Mouse (Mus musculus) heart, embryonic 16.5 days (tissue): ENCODE data around the gene Ypel4. TPM values are rescaled to one million over a fixed set of nuclear protein-coding genes. Genes with fewer than 3 reads are reported as not detected.
A peak's percentile ranks its signal among the peaks of the same experiment; 100 is the strongest.
"Not testable (repeated sequence)": the region's sequence is repeated elsewhere in the genome, so short reads cannot be mapped to it uniquely, and the experiment has no call there.

Experiments used
- ATAC-seq: fragments of 200-750 bp; cut with Nextera tagmentation; replicated peaks from 2 replicates; pipeline ENCODE4 v1.8.0; 2017; ENCODE audit warnings: moderate number of reproducible peaks; ENCODE audit not compliant: insufficient read depth, low FRiP score; ENCODE audit errors: extremely low read depth
- H3K27ac ChIP-seq: fragments of 300-500 bp; sonication (generic); 2 replicates; pipeline ENCODE4 v1.5.1; 2014; ENCODE audit warnings: mild to moderate bottlenecking, low read length, control low read depth, moderate library complexity
- H3K27me3 ChIP-seq: fragments of 300-500 bp; sonication (generic); 2 replicates; pipeline ENCODE4 v1.6.1; 2014; ENCODE audit warnings: low read length, mixed read lengths; ENCODE audit not compliant: control insufficient read depth, insufficient read depth
- H3K36me3 ChIP-seq: fragments of 300-500 bp; sonication (generic); 2 replicates; pipeline ENCODE4 v1.6.1; 2014; ENCODE audit not compliant: control insufficient read depth, insufficient read depth
- H3K4me1 ChIP-seq: fragments of 300-500 bp; sonication (generic); 2 replicates; pipeline ENCODE4 v1.6.1; 2014; ENCODE audit warnings: low read length, mixed read lengths; ENCODE audit not compliant: control insufficient read depth, insufficient read depth
- H3K4me2 ChIP-seq: fragments of 300-500 bp; sonication (generic); 2 replicates; pipeline ENCODE4 v1.6.1; 2014; ENCODE audit warnings: low read depth, mild to moderate bottlenecking, control low read depth, low read length
- H3K4me3 ChIP-seq: fragments of 300-500 bp; sonication (generic); 2 replicates; pipeline ENCODE4 v1.5.1; 2014; ENCODE audit warnings: mild to moderate bottlenecking, control low read depth, low read length
- H3K9ac ChIP-seq: fragments of 300-500 bp; sonication (generic); 2 replicates; pipeline ENCODE4 v1.6.1; 2014; ENCODE audit warnings: low read length, control low read depth
- H3K9me3 ChIP-seq: fragments of 300-500 bp; sonication (generic); replicated peaks from 2 replicates; pipeline ENCODE4 v1.6.1; 2016; ENCODE audit warnings: low read length; ENCODE audit not compliant: control insufficient read depth
- WGBS: fragments of 180-500 bp; shearing (Covaris S2); extraction: QIAGEN DNeasy Blood & Tissue Kit; methylation state at CpG from one replicate; pipeline ENCODE4 v1.1.7; 2014; 5-methylcytosine and 5-hydroxymethylcytosine counted together
- polyA plus RNA-seq: library from polyadenylated mRNA; unstranded; fragments of >200 nt; fragmentation: Nextera tagmentation; extraction: Ambion mirVana; gene quantifications from 2 replicates; pipeline ENCODE4 v1.2.1, GENCODE M21; 2015

Gene Ypel4
- polyA plus RNA-seq, 1 experiment from 2014 or later, result 2.6 TPM

DNA sequence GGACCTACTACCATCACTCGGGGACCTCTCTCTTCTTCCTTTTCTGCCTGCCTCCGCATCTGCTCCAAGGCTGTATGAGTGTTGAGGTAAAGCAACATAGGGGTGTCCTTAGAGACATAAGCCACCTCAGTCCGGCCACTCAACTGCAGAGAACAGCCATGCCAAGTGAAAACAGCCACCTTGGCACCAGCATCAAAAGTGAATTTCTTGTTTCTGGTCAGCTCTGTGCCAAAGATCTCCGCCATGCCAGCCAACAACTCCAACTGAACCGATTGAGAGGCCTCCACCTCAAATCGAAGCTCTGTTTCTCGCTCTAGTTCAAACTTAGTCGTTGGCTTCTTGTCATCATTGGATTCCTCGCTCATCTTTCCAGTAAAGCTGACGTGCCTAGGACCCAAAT, 8.1 kb upstream of the Ypel4 start:
- no peak overlapping the region; the same call in 1 of the 2 replicates for H3K4me2 ChIP-seq

DNA sequence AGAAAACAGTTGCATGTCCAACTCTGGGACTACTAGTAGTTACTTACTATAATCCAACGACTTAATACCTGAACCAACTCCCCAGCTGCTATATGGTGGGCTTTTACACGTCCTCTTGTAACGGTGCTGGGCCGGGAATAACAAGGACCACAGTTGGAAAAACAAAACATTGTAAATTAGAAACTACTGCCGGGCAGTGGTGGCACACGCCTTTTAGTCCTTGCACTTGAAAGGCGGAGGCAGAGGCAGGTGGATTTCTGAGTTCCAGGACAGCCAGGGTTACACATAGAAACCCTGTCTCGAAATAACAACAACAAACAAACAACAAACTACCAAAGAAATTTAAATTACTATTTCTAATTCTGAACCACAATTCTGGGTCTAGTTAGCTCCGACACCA, 7.1 kb upstream of the Ypel4 start:
- Histone ChIP-seq H3K27me3 (no peaks in the 10 kb centered on the region), H3K36me3 (peaks cover 21% of the 10 kb centered on the region), H3K4me3 (peak overlapping the region; percentile 81), H3K27ac (peak overlapping the region; percentile 53), H3K4me2 (peak overlapping the region; percentile 96), H3K9ac (peak overlapping the region; percentile 79), H3K4me1 (peaks cover 16% of the 10 kb centered on the region), H3K9me3 (no peaks in the 10 kb centered on the region)
- no peak for ATAC-seq
- 1% methylated on average over 9 of the region's 9 CpGs for WGBS

More for the DNA sequence above, 8.1 kb upstream of the Ypel4 start:
- Histone ChIP-seq H3K36me3 (peaks cover 23% of the 10 kb centered on the region), H3K27ac (no peak overlapping the region), H3K9ac (no peak overlapping the region), H3K9me3 (no peaks in the 10 kb centered on the region), H3K27me3 (no peaks in the 10 kb centered on the region), H3K4me1 (peaks cover 16% of the 10 kb centered on the region), H3K4me3 (no peak overlapping the region)
- WGBS, result 89% methylated on average over 10 of the region's 10 CpGs
- no peak for ATAC-seq

DNA sequence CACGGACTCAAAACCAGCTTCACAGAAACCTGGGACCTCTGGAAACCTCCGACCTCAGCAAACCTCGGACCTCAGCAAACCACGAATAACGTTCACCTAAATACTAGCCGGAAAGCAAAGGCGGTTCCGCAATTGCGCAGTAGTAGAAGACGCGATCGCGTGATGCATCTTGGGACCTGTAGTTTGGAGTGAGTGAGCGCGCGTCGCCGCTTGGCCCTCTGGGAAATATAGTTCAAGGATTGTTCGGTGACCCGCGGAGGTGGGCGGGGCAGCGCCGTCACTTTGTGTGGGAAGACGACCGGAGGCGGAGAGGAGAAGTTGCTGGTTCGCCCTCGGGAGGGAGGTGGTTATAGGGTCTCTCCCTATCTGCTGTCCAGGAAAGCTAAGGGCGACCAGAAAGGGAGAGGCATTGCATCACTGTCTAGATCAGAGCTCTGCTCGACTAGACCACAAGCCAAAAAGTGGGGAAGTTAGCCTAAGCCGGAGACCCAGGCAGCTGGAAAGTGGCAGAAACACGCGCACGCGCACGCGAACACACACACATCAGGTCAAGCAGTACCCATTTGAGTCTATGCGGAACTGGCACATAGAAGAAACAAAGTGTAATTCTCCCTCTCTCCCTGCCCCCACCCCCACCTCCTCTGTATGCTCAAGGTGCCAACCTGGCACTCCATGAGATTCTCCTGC, 6.5 kb upstream of the Ypel4 start, which contains the start of gene Clp1:
Clp1 (minus strand) TSS at position 179 of the 687 bp plus-strand sequence.
- peaks cover 16% of the 10 kb centered on the region for H3K4me1 ChIP-seq
- peaks cover 21% of the 10 kb centered on the region for H3K36me3 ChIP-seq
- H3K27me3 ChIP-seq, result no peaks in the 10 kb centered on the region
- peak within 1 kb of the TSS; percentile 96 for H3K4me2 ChIP-seq
- H3K4me3 ChIP-seq, result peak within 1 kb of the TSS; percentile 81
- H3K9ac ChIP-seq, result peak within 1 kb of the TSS; percentile 79
- no peaks in the 10 kb centered on the region for H3K9me3 ChIP-seq
- H3K27ac ChIP-seq, result peak within 1 kb of the TSS; percentile 88
- under 1% methylated on average over 39 of the region's 39 CpGs for WGBS
- ATAC-seq, result peak; percentile 98

DNA sequence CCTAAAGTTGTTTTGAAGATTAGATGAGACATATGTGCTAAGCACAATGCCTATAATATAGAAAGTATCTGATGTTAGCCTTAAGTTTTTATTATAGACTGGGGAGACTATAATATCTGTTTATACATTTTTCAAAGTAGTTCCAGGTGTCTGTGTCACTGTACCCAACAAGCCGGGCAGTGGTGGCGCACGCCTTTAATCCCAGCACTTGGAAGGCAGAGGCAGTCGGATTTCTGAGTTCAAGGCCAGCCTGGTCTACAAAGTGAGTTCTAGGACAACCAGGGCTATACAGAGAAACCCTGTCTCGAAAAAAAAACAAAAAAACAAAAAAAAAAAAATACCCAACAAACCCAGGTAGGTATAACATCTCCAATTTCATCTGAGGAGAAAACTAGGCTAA, 5.7 kb upstream of the Ypel4 start:
- not testable (repeated sequence) for H3K27ac ChIP-seq, H3K4me2 ChIP-seq, ATAC-seq, H3K27me3 ChIP-seq, H3K4me3 ChIP-seq, H3K9ac ChIP-seq, H3K9me3 ChIP-seq
- peaks cover 16% of the 10 kb centered on the region for H3K4me1 ChIP-seq
- peaks cover 20% of the 10 kb centered on the region for H3K36me3 ChIP-seq
- WGBS, result 80% methylated on average over 5 of the region's 5 CpGs

DNA sequence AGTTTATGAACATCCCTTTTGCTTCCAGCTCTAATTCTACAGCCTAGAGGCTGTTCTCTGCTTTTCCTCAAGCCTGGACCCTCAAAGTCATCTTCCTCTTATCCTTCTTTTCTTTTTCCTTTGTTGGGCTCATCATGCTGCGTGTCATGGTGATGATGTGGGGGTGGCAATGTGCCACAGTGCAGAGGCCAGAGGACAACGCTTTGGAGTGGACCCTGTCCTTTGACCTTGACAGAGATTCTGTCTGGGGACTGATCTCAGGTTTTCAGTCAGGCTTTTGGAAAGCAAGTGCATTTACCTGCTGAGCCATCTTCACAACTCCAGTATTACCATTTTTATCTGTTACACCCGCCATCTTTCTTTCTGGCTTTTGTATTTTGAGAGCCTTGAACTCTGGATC, 2.7 kb upstream of the Ypel4 start:
- no peak overlapping the region for H3K9ac ChIP-seq
- 77% methylated on average over 3 of the region's 3 CpGs for WGBS
- no peak for ATAC-seq
- H3K36me3 ChIP-seq, result no peaks in the 10 kb centered on the region
- H3K4me3 ChIP-seq, result no peak overlapping the region
- H3K4me2 ChIP-seq, result no peak overlapping the region
- peaks cover 14% of the 10 kb centered on the region for H3K4me1 ChIP-seq
- no peak overlapping the region for H3K27ac ChIP-seq
- no peaks in the 10 kb centered on the region for H3K9me3 ChIP-seq
- H3K27me3 ChIP-seq, result peaks cover 10% of the 10 kb centered on the region

DNA sequence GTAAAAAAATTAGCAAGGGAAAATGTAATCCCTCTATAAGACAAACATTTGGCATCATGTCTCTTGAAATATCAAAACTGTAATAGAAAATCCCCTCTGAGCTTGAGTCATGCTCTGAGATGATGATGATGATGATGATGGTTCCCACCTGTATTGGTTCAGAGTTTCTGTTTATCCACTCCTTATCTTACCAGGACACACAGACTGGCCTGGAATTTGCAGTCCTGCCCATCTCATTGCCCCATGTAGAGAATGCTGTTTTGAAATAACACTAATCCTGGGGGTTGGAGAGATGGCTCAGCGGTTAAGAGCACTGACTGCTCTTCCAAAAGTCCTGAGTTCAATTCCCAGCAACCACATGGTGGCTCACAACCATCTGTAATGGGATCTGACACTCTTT, 1.5 kb upstream of the Ypel4 start:
- 74% methylated on average over 1 of the region's 1 CpGs for WGBS
- H3K9ac ChIP-seq, result no peak overlapping the region
- ATAC-seq, result no peak
- H3K27ac ChIP-seq, result no peak overlapping the region
- H3K9me3 ChIP-seq, result no peaks in the 10 kb centered on the region
- peaks cover 17% of the 10 kb centered on the region; the same call in 1 of the 2 replicates for H3K4me1 ChIP-seq
- no peak overlapping the region for H3K4me3 ChIP-seq
- H3K4me2 ChIP-seq, result no peak overlapping the region
- peaks cover 11% of the 10 kb centered on the region for H3K27me3 ChIP-seq
- no peaks in the 10 kb centered on the region for H3K36me3 ChIP-seq

DNA sequence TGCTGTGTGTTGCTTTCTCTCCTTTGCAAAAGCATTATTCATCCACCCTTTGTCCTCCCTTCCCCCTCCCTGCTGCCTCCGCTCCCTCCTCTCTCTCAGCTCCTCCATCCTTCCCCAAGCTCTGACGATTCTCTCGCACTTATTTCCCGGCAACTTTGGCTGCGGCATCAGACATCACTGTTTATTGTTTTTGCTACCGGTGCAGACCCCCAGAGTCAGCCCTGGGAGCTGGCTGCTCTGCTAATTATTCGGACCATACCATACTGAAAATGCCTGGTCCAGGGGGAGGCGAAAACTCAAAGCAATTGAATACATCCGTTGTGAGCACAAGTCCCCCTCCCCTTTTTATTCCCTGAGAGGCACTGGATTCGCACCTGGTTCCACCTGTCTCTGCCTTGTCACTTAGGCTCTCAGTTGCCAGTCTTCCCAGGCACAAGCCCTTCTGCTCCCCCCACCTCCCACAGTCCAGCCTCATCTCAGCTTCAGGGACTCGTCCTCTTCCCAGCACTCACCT, 550 bp downstream of the Ypel4 start:
- Histone ChIP-seq H3K27me3 (peaks cover 11% of the 10 kb centered on the region), H3K27ac (no peak overlapping the region), H3K9me3 (no peaks in the 10 kb centered on the region), H3K4me1 (peaks cover 26% of the 10 kb centered on the region), H3K9ac (peak overlapping the region; percentile 35), H3K36me3 (no peaks in the 10 kb centered on the region), H3K4me2 (peak overlapping the region; percentile 62), H3K4me3 (peak overlapping the region; percentile 45)
- ATAC-seq, result no peak
- WGBS, result under 1% methylated on average over 11 of the region's 11 CpGs

DNA sequence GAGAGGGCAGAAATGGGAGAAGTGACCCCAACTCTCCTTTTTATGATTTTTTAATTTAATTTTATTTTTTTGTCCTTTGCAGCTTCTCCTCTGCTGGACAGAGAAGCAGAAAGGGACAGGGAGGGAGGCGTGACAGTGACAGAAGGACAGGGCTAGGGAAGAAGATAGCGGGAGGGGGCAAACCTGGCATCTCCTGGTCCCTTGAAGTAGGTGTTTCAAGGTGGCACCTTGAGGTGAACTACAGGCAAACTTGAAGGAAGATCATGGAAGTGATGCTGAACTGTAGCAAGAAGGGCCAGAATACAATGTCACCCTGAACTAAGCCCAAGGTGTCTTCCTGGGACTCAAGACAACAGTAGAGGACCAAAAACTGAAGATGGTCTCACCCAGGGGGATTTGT, 1.1 kb downstream of the Ypel4 start:
- H3K9ac ChIP-seq, result peak overlapping the region; percentile 35; the same call in 1 of the 2 replicates
- no peak overlapping the region for H3K27ac ChIP-seq
- H3K36me3 ChIP-seq, result no peaks in the 10 kb centered on the region
- H3K4me2 ChIP-seq, result peak overlapping the region; percentile 62
- peak overlapping the region; percentile 45 for H3K4me3 ChIP-seq
- no peaks in the 10 kb centered on the region for H3K9me3 ChIP-seq
- H3K27me3 ChIP-seq, result peaks cover 11% of the 10 kb centered on the region
- 2% methylated on average over 2 of the region's 2 CpGs for WGBS
- H3K4me1 ChIP-seq, result peaks cover 29% of the 10 kb centered on the region
- no peak for ATAC-seq

DNA sequence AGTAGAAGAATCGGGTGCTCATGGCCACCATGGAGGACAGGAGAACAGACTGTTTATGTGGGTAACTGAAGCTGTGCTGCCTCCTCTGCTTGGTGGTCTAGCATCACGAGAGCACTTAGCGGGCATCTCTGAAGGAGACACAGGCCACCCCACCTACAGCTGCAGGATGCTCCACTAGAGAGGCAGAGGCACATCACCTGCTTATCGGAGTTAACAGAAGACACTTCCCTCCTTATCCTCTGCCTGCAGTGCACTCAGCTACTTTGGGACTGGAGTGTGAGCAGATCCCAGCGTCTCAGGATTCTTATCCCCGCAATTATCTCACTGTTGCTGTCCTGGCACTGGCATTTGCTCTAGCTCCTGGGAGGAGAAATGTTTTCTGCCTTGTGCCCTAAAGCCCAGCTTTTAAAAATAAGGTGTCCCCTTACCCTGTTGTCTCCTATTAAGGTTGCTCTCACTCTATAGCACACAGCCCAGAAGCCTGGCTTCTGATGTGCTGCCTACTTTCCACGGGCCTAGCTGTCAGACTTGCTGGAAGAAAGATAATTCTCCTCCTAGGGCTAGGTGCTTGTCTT, 1.6 kb downstream of the Ypel4 start:
- no peak for ATAC-seq
- no peak overlapping the region; the same call in 1 of the 2 replicates for H3K4me2 ChIP-seq
- no peak overlapping the region for H3K4me3 ChIP-seq
- H3K9ac ChIP-seq, result no peak overlapping the region
- 13% methylated on average over 7 of the region's 7 CpGs for WGBS
- H3K36me3 ChIP-seq, result no peaks in the 10 kb centered on the region
- H3K9me3 ChIP-seq, result no peaks in the 10 kb centered on the region
- H3K27ac ChIP-seq, result no peak overlapping the region
- peaks cover 11% of the 10 kb centered on the region for H3K27me3 ChIP-seq
- H3K4me1 ChIP-seq, result peaks cover 30% of the 10 kb centered on the region
